Mouse (Mus musculus) limb, embryonic 10.5 days (tissue): ENCODE data around the gene Ankrd44. TPM values are rescaled to one million over a fixed set of nuclear protein-coding genes. Genes with fewer than 3 reads are reported as not detected.

Source experiments
- DNase-seq: peaks from one replicate; pipeline ENCODE4 v3.0.0-alpha.2; 2017; ENCODE audit warnings: low spot score
- H3K27ac ChIP-seq: fragments of 300-500 bp; sonication (generic); 2 replicates; pipeline ENCODE4 v1.5.1; 2016; ENCODE audit warnings: mild to moderate bottlenecking
- H3K27me3 ChIP-seq: fragments of 300-500 bp; sonication (generic); 2 replicates; pipeline ENCODE4 v1.6.1; 2016; ENCODE audit warnings: low read depth, mild to moderate bottlenecking; ENCODE audit not compliant: poor library complexity, severe bottlenecking
- H3K36me3 ChIP-seq: fragments of 300-500 bp; sonication (generic); 2 replicates; pipeline ENCODE4 v1.6.1; 2016; ENCODE audit warnings: mild to moderate bottlenecking, moderate library complexity
- H3K4me1 ChIP-seq: fragments of 300-500 bp; sonication (generic); 2 replicates; pipeline ENCODE4 v1.6.1; 2016
- H3K4me3 ChIP-seq: fragments of 300-500 bp; sonication (generic); 2 replicates; pipeline ENCODE4 v1.5.1; 2016; ENCODE audit warnings: mild to moderate bottlenecking, moderate library complexity
- H3K9me3 ChIP-seq: fragments of 300-500 bp; sonication (generic); replicated peaks from 2 replicates; pipeline ENCODE4 v1.6.1; 2016; ENCODE audit warnings: mild to moderate bottlenecking
- WGBS: fragments of 180-500 bp; shearing (Covaris S2); methylation state at CpG from one replicate; pipeline ENCODE4 v1.1.7; 2016; 5-methylcytosine and 5-hydroxymethylcytosine counted together
- polyA plus RNA-seq: library from polyadenylated mRNA; unstranded; fragments of >200 nt; fragmentation: Nextera tagmentation; extraction: Ambion mirVana; gene quantifications from 2 replicates; pipeline ENCODE4 v1.2.1, GENCODE M21; 2016

Gene Ankrd44
- polyA plus RNA-seq, 1 experiment from 2014 or later, result 23.7 TPM

DNA sequence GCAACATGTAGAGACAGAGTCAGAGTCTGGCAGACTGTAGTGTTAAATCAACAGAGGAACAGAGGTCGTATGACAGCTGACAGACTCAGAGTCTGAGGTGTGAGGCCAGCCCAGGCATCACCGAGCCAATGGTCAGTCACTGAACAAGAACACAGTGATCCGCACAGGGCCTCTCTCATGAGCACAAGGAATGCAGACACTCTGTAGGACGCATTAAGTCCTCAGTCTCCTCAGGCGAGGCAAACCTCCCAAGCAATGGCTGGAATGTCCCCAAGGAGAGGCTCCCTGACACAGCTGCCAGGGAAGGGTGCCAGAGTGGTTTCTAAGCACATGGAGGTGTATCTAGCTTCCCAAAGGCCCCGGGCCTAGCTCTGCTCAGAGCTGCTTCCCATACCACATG, 96.0 kb downstream of the Ankrd44 start:
- H3K27me3 ChIP-seq, result no peaks in the 10 kb centered on the region
- WGBS, result 66% methylated on average over 6 of the region's 6 CpGs
- DNase-seq, result no peak

DNA sequence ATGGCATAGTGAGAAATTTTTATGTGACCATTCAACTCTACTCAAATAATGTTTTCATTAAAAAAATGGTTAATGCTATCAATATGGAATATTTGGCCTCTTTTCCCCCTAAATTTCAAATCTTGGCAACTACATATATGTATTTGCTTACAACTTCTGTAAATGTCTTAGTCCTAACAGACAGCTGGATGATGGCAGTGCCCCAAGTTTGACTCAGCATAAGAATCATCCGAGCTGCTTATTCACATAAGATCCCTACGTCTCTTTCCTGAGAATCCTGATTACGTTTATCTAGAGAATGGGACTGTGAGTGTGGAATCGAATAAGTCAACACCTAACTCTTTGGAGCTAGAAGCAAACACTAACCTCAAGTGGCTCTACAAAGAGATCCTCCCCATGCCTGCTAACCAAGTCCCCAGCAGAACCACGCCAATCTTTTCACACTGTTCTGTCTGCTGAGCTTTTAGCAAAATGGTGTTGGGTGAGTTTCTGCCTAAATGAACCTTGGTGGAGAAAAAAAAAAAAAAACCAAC, 96.4 kb downstream of the Ankrd44 start:
- 89% methylated on average over 5 of the region's 5 CpGs for WGBS
- H3K4me1 ChIP-seq, result peaks cover 17% of the 10 kb centered on the region

More for the DNA sequence above, 96.0 kb downstream of the Ankrd44 start:
- H3K27ac ChIP-seq, result 0 out of 2 replicates have a peak overlapping the region, but pooled peaks have one; percentile 9
- H3K9me3 ChIP-seq, result no peaks in the 10 kb centered on the region
- H3K4me3 ChIP-seq, result no peak overlapping the region
- no peaks in the 10 kb centered on the region for H3K36me3 ChIP-seq
- peaks cover 17% of the 10 kb centered on the region for H3K4me1 ChIP-seq

DNA sequence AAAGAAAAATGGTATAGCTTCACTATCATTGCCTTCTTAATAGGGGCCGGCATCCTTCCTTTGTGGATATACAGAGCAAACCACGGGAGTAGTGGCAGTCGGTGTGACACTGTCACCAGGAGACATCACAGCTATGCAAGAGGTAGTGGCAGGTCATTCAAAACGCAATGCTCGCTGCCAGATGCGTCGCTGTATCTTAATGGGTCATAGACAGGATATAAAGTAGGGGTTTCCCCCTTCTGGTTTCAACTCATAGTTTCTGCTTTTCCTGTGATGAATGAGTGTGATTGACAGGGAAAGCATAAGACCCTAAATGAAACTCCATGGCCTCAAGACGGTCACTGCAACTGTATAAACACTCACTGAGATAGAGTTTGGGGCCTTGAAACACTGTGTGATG, 98.4 kb downstream of the Ankrd44 start:
- WGBS, result 90% methylated on average over 8 of the region's 8 CpGs
- Histone ChIP-seq H3K36me3 (no peaks in the 10 kb centered on the region), H3K4me3 (no peak overlapping the region), H3K4me1 (peaks cover 16% of the 10 kb centered on the region), H3K27ac (no peak overlapping the region), H3K9me3 (no peaks in the 10 kb centered on the region), H3K27me3 (no peaks in the 10 kb centered on the region)
- no peak for DNase-seq

More for the DNA sequence above, 96.4 kb downstream of the Ankrd44 start:
- H3K4me3 ChIP-seq, result no peak overlapping the region
- no peaks in the 10 kb centered on the region for H3K36me3 ChIP-seq
- H3K27ac ChIP-seq, result no peak overlapping the region
- DNase-seq, result no peak
- H3K27me3 ChIP-seq, result no peaks in the 10 kb centered on the region
- no peaks in the 10 kb centered on the region for H3K9me3 ChIP-seq

DNA sequence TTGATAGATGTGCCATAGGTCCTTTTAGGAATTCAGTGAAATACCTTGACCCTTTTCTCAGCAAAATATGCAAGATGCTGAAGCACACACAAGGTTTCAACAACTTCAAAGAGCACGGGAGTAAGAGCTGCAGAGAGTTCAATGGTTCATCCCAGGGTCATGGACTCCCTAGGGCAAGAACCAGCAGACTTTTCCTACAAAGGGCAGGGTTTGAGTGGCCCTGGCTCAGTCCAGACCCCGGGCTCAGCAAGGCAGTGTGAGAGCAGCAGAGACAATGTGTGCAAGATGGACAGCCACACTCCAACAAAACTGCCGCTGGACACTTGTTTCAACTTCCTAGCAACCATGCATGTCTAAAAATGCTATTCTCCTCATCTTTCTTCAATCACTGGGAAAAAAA, 98.8 kb downstream of the Ankrd44 start:
- 51% methylated on average over 3 of the region's 3 CpGs for whole genome bisulfite sequencing

DNA sequence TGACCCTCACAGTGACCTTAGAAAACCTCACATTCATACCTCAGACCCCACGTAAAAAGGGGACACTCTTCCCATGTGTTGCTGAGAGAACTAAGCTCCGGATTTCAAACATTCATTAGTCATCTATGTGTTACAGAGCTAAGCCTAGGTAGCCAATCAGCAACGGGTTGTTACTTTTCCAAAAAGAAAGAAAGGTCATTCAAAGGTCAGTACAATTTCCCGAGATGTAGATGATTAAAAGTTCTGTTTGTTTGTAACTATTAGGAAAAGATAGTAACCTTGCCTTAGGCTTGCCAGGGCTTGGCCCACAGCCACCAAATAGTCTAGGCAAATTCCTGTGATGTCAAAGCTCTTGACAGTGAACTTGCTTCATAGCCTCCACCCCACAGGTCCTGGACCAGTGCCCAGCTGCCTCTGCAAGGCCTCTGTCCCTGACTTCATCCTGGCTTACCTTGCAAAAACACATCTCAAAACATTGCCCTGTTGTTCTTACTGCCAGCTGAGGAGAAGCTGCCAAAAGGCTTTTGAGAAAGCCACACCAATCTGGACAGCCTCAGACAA, 99.7 kb downstream of the Ankrd44 start:
- H3K27ac ChIP-seq, result no peak overlapping the region
- no peaks in the 10 kb centered on the region for H3K36me3 ChIP-seq
- WGBS, result 63% methylated on average over 4 of the region's 4 CpGs
- H3K4me1 ChIP-seq, result peaks cover 16% of the 10 kb centered on the region
- no peaks in the 10 kb centered on the region for H3K27me3 ChIP-seq
- H3K4me3 ChIP-seq, result no peak overlapping the region
- no peaks in the 10 kb centered on the region for H3K9me3 ChIP-seq
- DNase-seq, result no peak

More for the DNA sequence above, 98.8 kb downstream of the Ankrd44 start:
- no peak for DNase-seq
- Histone ChIP-seq H3K4me3 (no peak overlapping the region), H3K9me3 (no peaks in the 10 kb centered on the region), H3K27me3 (no peaks in the 10 kb centered on the region), H3K36me3 (no peaks in the 10 kb centered on the region), H3K4me1 (peaks cover 16% of the 10 kb centered on the region), H3K27ac (no peak overlapping the region)

DNA sequence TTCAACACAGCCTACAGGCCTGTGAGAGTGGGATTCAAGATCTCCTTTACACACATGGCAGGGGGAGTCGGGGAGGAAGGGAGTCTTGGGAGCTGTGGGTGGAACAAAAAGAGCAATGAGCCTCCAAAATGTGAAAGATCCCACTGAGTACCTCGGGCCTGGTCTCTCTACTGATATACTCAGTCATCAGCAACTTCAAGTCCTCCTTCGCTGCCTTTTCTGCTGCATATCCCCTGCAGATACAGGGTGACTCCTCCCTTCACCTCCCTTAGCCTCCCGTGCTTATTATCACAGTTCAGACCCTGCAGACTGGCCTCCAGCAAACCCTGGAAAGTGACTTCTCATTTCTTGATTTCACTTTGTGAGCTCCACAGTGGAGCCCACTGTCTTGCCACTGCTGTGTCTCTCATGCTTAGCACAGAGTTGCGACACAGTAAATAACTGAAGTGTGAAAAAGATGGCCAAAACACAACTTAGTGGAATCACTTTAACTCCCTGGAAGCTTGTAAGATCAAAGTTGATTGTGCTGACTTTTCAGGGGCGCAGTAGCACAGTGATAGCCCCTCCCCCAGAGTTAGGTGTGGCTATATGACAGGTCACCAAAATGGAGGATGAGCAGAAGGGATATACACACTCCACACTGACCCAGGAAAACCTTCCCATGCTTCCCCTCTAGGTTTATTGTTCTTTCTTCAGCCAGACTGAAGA, 100.3 kb downstream of the Ankrd44 start:
- Histone ChIP-seq H3K27me3 (no peaks in the 10 kb centered on the region), H3K4me3 (no peak overlapping the region), H3K4me1 (peaks cover 16% of the 10 kb centered on the region), H3K9me3 (no peaks in the 10 kb centered on the region), H3K27ac (no peak overlapping the region), H3K36me3 (no peaks in the 10 kb centered on the region)
- DNase-seq, result no peak
- WGBS, result 71% methylated on average over 6 of the region's 6 CpGs

DNA sequence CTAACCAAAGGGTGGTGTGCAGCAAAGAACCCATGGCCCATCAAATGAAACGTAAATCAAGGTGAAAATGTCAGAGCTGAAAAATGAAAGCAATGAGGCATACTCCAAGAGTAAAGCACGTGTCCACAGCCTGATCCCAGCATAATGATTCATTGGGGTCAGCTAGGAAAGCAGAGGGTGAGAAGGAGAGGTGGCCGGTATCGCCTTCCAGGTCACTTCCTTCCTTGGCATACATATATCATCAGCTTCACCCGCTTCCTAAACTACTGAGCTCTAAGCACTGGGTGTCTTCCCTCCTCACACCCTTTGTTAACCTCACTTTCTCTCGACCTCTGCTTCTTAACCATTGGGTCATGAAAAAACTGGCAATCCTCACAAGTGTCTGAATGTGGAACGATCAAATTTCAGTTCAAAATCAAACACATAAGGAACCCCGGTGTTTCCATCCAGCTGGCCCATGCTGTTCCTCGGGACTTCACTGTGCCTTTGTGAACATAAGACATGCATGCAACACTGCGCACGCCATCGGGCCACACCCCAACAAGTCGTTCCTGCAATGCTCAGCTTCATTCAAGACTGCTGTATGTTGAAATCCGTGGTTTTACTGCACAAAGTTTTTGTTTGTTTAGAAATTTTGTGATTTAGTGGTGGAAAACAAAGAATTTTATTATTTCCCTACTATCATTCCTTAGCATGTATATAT, 101.9 kb downstream of the Ankrd44 start:
- Histone ChIP-seq H3K4me1 (peaks cover 16% of the 10 kb centered on the region), H3K36me3 (no peaks in the 10 kb centered on the region), H3K4me3 (no peak overlapping the region), H3K9me3 (no peaks in the 10 kb centered on the region), H3K27me3 (no peaks in the 10 kb centered on the region), H3K27ac (no peak overlapping the region)
- no peak for DNase-seq
- WGBS, result 72% methylated on average over 14 of the region's 14 CpGs

DNA sequence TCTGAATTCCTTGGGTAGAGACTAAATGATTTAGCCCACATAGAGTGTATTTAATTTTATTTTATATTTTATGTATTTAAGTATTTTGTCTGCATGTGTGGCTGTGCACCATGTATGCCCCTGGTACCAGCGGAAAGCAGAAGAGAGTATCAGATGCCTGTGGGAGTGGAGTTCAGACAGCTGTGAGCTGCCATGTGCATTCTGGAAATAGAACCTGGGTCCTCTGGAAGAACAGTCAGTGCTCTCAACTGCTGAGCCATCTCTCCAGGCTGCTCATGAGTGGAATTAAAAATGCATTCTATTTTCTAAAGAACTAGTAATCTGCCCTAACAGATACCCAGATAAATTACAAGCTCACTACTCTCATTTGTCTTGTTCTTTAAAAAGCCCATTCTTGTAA, 104.4 kb downstream of the Ankrd44 start:
- no peak for DNase-seq
- H3K4me3 ChIP-seq, result no peak overlapping the region
- 97% methylated on average over 1 of the region's 1 CpGs for WGBS
- peaks cover 9% of the 10 kb centered on the region for H3K4me1 ChIP-seq
- no peaks in the 10 kb centered on the region for H3K36me3 ChIP-seq
- H3K27me3 ChIP-seq, result no peaks in the 10 kb centered on the region
- H3K27ac ChIP-seq, result no peak overlapping the region
- no peaks in the 10 kb centered on the region for H3K9me3 ChIP-seq

DNA sequence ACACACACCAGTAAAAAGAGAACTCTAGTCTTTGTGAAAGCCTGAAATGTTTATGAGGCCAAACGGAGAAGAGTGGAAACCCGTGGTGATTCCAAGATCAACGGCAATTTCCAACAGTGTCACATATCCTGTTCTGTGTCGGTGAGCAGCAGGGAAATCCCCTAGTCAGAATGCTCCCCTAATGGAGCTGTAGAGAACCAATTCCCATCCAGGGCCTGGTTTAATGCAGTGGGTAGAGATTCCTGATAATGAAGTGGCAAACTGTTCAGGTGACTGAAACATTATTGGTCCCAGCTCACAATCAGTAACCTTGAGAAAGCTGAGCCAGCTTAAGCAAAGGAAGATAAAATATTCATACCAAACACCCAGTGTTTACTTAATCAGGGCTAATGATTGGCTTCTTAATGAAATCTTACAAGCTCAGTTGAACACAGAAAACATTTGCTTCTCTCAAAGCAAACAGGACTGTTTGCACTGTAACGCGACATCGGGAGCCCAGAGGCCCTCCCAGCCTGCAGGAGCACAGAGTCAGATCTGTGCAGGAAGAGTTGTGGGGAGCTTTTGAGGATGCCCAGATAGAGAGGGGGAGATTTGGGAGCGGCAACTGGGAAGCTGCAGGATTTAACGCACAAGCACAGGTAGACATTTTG, 110.9 kb downstream of the Ankrd44 start:
- Histone ChIP-seq H3K36me3 (no peaks in the 10 kb centered on the region), H3K4me1 (no peaks in the 10 kb centered on the region), H3K27me3 (no peaks in the 10 kb centered on the region), H3K9me3 (no peaks in the 10 kb centered on the region), H3K27ac (no peak overlapping the region), H3K4me3 (no peak overlapping the region)
- WGBS, result 85% methylated on average over 9 of the region's 9 CpGs
- DNase-seq, result no peak

DNA sequence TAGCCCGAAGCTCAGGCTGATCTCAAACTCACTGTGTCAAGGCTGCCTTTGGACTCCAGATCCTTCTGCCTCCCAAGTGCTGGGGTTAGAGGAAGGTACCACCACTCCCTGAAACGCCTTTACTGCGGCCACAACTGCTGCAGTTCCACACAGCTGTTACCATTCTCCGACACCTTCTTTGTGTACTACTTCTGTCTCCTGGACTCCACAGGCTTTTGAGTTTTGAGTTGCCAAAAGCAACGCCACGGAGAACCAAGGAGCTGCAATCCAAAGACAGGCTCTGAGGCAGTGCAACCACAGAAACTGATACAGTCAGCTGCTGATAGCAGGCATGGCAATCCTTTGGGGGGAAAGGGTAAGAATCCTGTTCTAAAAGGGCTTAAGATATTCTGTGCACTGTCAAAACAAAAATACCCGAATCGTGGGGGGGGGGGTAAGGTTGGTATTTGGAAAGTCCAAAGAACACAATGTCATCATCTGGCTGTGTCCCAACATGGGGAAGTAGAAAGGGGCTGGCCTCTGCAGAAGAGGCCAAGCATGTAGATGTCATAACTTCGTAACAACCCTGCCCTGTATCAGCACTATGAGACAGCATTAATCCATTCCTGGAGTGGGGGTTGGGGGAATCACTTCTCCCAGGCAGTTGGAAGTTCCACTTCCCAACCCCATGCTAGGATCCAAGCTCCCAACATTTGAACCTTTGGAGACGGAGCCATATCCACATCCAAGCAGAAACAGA, 116.2 kb downstream of the Ankrd44 start:
- no peak overlapping the region for H3K27ac ChIP-seq
- H3K27me3 ChIP-seq, result no peaks in the 10 kb centered on the region
- no peaks in the 10 kb centered on the region for H3K36me3 ChIP-seq
- H3K4me3 ChIP-seq, result no peak overlapping the region
- H3K9me3 ChIP-seq, result no peaks in the 10 kb centered on the region
- H3K4me1 ChIP-seq, result no peaks in the 10 kb centered on the region
- 87% methylated on average over 10 of the region's 10 CpGs for WGBS
- DNase-seq, result no peak

DNA sequence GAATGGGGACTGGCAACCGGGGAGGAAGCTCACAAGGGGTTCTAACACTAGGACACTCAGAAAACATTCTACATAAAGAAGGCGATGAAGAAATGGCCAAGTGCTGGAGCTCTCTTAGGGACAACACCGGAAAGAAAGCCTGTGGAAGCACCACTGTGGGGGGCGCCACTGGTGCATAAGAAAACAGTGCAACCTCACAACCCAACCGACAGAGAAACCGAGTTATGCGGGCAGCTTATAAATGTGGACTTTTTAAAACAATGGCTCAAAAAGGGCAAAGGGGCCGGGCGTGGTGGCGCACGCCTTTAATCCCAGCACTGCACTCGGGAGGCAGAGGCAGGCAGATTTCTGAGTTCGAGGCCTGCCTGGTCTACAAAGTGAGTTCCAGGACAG, 117.1 kb downstream of the Ankrd44 start:
- H3K4me3 ChIP-seq, result no peak overlapping the region
- no peak for DNase-seq
- H3K27ac ChIP-seq, result no peak overlapping the region
- no peaks in the 10 kb centered on the region for H3K36me3 ChIP-seq
- H3K27me3 ChIP-seq, result no peaks in the 10 kb centered on the region
- H3K9me3 ChIP-seq, result no peaks in the 10 kb centered on the region
- H3K4me1 ChIP-seq, result no peaks in the 10 kb centered on the region
- WGBS, result 98% methylated on average over 13 of the region's 13 CpGs

DNA sequence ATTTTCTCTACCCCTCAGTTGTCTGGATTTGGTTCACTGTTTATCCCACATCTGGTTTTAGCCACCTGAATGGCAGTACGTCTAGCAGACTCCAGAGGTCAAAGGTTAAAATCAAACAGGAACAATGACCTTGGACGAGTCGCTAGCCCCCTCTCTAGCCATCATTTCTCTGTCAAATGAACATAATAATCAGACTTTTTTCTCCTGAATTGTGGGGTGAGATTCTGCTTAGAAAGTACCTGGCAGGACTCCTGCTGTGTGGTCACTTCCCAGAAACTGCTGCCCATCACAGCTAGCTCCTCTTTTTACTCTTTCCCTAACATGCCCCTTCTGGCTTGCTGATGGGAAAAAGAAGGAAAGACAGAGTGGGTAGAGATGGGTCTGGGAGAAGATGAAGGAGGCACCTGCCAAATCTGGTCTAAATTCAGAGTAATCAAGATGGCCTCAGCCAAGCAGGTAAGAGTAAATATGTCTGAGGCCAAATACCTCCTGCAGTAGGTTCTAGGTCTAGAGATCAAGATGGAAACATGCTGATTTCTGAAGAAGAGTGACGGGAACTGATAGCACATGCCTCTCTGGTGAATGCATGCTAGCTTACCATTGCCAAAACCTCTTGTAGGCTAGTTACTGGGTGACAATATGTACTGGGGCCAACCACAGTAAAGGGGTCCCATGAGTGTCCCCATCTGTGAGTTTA, 117.6 kb downstream of the Ankrd44 start:
- Histone ChIP-seq H3K27me3 (no peaks in the 10 kb centered on the region), H3K36me3 (no peaks in the 10 kb centered on the region), H3K4me1 (0 out of 2 replicates have a peak, but pooled peaks cover 4% of the 10 kb centered on the region), H3K4me3 (no peak overlapping the region), H3K9me3 (no peaks in the 10 kb centered on the region), H3K27ac (no peak overlapping the region)
- WGBS, result 40% methylated on average over 4 of the region's 4 CpGs
- DNase-seq, result no peak
